Mouse (Mus musculus) adrenal gland, postnatal 25 days (tissue): ENCODE results near the gene Sez6. TPM values are rescaled to one million over a fixed set of nuclear protein-coding genes. Genes with fewer than 3 reads are reported as not detected.

Source experiments
- DNase-seq: peaks from one replicate; pipeline ENCODE4 v3.0.0; 2021; ENCODE audit warnings: mixed read lengths
- long read RNA-seq: library from polyadenylated mRNA; stranded (forward); transcript quantifications from one replicate; pipeline ENCODE4 v2.0.0, GENCODE M21; 2021
- total RNA-seq: library from RNA; stranded (reverse); gene quantifications from 2 replicates; pipeline ENCODE4 v1.2.3, GENCODE M21; 2021

The Sez6 gene
- 2.0 and 2.7 TPM in 2 replicates for total RNA-seq
- long read RNA-seq, partial matches to known transcripts = 1 of 1 reads
- long read RNA-seq, other reads (novel, unspliced or antisense) = 0 of 1 reads

- DNase-seq = peak; percentile 89
Observed at GRCm38 (mm10) chr11:77930751-77931540, at the start of gene Sez6. Gene Sez6 (plus strand): TSS chr11:77930800.

GRCm38 (mm10) chr11:77884524-77885245 lies 45.9 kb upstream of the Sez6 start:
- DNase-seq = no peak

DNA sequence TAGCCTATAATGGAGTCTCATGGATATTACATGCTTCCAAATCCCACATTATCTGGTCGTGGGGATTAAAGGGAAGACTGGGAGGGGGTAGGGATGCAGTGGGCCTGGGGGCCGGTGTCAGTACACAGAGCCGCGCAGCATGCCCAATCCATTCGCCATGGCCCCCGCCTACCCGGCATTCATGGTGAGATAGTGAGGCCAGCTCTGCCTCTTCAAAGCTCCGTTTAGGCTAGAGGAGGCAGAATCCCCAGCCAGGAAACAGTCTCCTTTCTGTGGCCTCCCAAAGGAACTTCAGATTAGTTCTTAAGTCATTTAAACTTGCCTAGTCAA lies 45.4 kb upstream of the Sez6 start:
- DNase-seq = no peak

DNA sequence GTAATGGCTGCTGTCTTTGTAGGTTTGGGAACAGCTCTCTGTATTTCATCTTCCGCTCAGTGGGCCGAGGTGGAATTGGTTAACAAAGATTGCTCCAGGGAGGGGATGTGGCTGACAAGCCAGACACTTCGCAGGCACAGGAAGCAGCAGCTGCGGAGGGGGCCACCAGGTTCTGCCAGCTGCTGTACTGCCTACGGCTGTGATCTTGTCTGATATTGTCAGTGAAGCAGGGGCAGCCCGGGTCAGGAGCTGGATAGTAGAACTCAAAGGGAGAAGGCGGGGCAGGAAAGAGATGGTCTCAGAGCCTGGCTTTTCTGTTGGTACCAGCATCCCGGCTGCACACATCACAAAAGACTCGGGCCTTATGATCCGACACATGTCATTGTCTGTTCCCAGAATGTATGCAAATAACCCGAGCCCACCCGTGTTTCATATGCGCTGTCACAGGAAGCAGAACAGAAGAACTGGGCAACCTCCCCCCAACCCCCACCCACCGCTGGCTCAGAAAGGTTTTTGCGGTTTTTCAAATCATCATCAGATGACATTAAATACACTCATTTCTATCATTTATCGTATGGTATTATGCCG lies 43.1 kb upstream of the Sez6 start:
- peak; percentile 25 for DNase-seq

- DNase-seq = no peak
Observed at GRCm38 (mm10) chr11:77888846-77889245, 41.8 kb upstream of the Sez6 start.

DNA sequence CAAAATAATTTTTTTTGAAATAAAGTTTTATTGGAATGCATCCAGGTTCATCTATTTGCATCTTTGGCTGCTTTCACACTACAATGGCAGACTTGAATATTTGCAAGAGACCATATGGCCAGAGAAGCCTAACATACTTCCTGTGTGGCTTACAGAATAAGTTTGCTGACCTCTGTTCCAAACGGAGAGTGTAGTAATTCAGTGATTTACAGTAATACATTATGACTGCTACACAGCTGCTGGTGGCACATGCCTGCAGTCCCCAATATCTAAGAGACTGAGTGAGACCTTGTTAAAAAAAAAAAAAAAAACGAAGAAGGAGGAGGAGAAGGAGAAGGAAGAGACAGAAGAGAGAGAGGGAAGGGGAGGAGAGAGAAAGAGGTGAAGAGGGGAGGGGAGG lies 41.1 kb upstream of the Sez6 start:
- DNase-seq = no peak

DNA sequence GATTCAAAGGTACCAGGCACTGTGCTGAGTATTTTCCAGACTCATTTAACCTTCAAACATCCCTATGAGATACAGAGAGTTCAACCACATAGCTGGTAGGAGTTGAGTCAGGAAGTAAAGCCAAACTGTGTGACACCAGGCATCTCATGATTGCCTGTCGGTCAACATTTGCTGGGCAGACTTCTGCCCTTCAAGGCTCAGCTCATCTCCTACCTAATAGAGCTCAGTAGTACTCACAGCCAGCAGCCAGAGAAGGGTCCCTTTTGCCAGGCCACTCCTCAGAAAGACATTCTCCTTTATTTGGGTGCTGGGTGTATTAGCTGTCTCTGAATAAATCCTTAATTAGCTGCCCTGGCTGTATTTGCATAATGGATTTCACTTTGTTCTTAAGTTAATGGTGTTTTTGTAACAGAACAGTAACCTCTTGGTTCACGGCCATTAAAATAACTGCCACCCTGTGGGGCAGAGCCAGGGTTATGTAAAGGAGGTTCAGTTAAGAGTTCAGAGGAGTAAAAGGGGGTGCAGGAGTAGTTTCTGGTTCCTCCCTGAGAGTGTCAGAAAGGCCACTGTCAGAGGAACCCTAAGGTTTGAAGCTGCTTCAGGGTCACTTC lies 39.8 kb upstream of the Sez6 start:
- no peak for DNase-seq

- DNase-seq = no peak
Observed at GRCm38 (mm10) chr11:77892883-77893282, 37.7 kb upstream of the Sez6 start.

GRCm38 (mm10) chr11:77893283-77893682 lies 37.3 kb upstream of the Sez6 start:
- no peak for DNase-seq

DNA sequence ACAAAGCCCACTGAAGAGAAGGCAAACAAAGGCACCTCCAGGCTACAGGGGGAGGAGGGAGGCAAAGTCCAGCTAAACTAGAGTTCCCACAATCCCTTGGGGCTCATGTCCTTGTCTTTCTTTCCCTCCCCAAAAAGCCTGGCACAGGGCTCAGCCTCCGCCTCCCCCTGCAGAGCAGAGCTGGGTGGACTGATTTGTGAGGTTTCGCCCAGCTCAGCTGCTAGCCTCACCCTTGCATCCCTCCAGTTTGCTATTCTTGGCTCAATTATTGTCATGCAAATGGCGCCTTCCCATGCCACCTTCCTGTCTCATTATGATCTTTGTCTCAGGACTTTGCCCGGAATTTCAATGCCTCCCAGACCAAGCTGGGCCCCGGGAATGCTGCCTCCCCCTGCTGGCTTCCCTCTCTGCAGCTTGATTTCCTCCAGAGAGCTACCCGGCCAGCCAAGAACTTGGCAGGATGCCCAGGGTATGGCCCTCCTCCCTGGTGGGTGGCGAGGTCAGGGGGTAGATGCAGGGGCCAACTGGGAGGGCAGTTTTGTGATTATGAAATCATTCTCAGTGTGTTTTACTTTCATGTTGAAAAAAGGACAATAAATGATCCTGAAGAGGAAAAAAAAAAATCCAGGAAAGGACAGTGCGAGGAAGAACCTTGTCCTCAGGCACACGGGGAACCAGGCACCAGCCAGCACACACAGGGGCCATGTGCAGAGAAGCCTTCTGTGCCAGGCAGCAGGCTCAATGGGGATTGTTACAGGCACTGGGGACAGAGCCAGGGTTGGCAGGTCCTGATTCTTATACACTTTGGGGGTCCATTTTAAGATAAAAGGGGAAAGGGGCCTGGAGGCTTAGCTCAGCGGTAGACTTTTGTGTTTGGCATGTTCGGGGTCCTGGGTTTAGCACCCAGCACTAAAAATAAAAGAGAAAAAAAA lies 36.5 kb upstream of the Sez6 start, which contains the start of gene Pipox:
TSS of gene Pipox (minus strand) at position 310 of the 932 bp plus-strand sequence.
- DNase-seq = peak; percentile 92

DNA sequence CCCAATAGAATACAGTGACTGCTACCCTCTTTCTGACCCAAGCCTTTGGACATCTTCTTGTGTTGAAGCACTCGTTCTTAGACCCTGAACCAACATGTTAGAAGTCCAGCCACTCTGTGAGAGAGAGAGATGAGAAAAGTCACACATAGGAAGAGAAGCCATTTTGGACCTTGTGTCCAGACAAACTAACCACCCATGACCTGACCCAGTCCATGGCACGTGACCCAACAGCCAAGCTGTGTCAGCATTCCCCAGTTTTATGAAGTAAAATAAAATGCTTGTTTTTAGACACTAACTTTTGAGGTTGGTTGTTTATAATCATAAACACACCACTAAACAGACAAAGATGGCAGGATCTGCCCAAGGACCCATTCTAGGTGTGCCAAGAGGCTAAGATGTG lies 35.6 kb upstream of the Sez6 start:
- DNase-seq = no peak

GRCm38 (mm10) chr11:77896011-77896410 lies 34.6 kb upstream of the Sez6 start:
- no peak for DNase-seq

GRCm38 (mm10) chr11:77896480-77896819 lies 34.1 kb upstream of the Sez6 start:
- no peak for DNase-seq

DNA sequence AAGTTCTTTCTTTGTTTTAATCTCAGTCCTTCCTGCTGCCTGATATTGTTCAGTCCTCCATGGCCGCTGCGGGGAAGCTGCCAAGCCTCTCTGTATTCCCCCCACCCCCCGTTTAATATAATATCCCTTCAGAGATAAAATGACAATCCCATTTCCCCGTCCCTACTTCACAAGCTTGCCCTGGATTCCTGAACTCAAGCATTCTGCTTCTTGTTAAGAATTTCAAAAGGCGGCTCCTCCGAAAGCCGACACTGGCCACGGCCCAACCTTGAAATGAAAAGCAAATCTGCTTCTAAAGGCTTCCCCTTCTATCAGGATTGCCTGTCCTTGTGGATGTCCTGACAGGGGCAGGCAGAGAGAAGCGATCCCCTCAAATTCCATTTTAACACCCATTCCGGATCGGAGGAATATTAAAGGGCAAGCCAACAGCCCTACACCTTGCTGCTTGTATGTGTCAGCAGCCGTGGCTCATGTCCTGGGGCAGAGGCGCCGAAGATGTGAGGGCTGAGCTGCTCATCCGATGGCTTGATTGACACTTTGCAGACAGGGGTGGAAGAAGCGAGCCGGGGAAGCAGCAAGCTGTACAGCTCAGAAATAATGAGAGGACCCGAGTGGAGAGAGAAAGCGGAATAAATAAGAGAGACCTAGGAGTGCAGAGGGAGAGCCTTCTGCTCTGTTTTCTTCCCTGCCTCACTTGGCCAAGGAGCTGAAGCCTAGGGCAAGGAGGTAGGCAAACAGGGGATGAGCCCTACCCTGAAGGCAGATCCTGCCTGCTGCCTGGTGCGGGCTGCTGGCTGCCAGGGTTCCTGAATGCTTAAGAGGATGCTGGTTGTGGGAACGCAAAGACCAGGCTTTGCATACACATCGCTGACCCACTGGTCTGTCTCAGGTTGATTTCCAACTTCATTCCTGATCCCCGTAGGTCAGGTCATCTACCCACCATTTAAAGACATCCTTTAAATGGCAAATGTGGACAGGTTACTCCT lies 33.5 kb upstream of the Sez6 start:
- peak; percentile 28 for DNase-seq

DNA sequence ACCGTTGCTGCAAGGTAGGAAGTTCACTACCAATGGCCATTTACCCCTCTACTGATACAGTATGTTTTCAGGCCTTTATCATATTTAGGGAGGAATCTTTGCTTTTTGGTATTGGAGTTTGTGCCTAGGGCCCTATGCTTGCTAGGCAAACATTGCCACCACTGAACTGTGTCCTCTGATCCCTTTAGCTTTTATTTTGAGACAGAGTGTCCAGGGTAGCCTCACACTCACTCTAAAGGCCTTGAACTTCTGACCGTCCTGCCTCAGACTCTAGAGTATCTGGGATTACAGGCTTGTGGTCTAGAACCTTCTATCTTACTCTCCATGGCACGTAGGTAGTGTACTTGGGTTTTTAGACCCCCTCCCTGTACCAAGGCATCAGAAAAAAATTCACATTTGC lies 30.4 kb upstream of the Sez6 start:
- no peak for DNase-seq

GRCm38 (mm10) chr11:77900696-77901095 lies 29.9 kb upstream of the Sez6 start:
- no peak for DNase-seq

DNA sequence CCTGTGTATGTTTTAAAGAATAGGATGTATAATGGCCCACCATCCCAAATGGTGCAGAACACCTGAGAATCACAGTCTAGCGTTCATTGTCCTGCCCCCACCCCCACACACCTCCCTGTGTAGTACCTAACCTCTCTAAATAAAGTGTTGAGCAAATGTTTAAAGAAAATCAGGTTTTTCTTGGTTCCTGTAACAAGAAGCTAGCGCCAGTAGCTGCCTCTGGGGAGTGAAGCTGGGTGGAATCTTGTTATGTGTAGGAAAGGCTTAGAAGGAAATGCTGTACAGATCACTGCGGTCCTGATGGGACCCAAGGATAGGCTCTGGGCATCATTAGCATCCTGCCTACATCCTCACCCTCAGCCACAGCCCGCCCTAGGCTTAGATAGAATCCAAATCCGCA lies 29.2 kb upstream of the Sez6 start:
- no peak for DNase-seq

- no peak for DNase-seq
Observed at GRCm38 (mm10) chr11:77901775-77902355, 28.7 kb upstream of the Sez6 start.

DNA sequence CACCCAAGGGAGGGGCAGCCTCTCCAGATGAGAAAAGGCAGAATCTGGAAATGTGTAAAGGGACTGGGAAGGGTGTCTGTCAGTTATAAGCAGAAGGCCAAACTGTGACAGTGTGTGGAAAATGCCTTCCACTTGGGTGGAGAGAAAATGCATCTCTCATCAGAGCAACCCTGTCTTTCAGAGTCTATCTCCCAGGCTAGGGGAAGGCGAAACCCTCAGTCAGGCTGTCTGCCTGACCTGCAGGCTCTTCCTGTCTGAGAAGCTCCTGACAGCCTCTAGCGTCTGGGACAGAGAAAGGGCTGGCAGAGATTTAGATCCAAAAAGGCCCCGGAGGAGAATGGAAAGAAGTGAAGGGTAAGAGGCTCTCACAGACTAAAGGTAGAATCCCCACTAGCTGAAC lies 26.8 kb upstream of the Sez6 start:
- DNase-seq = no peak

DNA sequence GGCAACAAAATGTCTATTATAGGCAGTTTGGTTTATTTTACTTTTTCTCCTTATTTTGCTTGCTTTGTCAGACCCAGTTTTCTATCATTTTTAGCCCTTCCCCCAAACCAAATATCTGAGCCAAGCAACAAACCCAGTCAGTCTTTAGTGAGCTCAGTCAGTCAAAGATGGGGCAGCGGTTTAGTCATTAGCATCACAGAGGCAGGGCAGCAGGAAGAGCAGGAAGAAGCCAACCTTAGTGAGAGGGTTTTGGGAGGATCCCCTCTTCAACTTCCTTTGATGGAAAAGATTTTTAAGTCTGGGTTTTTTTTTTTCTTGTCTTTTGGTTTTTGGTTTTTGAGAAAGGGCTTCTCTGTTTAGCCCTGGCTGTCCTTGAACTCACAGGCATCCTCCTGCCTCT lies 25.9 kb upstream of the Sez6 start:
- no peak for DNase-seq
